Mouse (Mus musculus) neural tube, embryonic 15.5 days (tissue): Measurements from ENCODE around the gene Mfsd6. TPM values are rescaled to one million over a fixed set of nuclear protein-coding genes. Genes with fewer than 3 reads are reported as not detected.
"Not testable (repeated sequence)": the region's sequence is repeated elsewhere in the genome, so short reads cannot be mapped to it uniquely, and the experiment has no call there.

Experiments
- ATAC-seq: fragments of 200-750 bp; cut with Nextera tagmentation; 2 replicates; pipeline ENCODE4 v1.8.0; 2017; ENCODE audit warnings: mild to moderate bottlenecking, moderate TSS enrichment, moderate library complexity; ENCODE audit not compliant: low FRiP score
- H3K27ac ChIP-seq: fragments of 300-500 bp; sonication (generic); replicated peaks from 2 replicates; pipeline ENCODE4 v1.5.1; 2015; ENCODE audit warnings: mild to moderate bottlenecking, inconsistent platforms
- H3K27me3 ChIP-seq: fragments of 300-500 bp; sonication (generic); replicated peaks from 2 replicates; pipeline ENCODE4 v1.6.1; 2015; ENCODE audit warnings: inconsistent platforms
- H3K36me3 ChIP-seq: fragments of 300-500 bp; sonication (generic); 2 replicates; pipeline ENCODE4 v1.6.1; 2015; ENCODE audit warnings: inconsistent platforms
- H3K4me1 ChIP-seq: fragments of 300-500 bp; sonication (generic); 2 replicates; pipeline ENCODE4 v1.6.1; 2015; ENCODE audit warnings: inconsistent platforms
- H3K4me2 ChIP-seq: fragments of 300-500 bp; sonication (generic); 2 replicates; pipeline ENCODE4 v1.6.1; 2015; ENCODE audit warnings: inconsistent platforms, mild to moderate bottlenecking, moderate library complexity
- H3K4me3 ChIP-seq: fragments of 300-500 bp; sonication (generic); replicated peaks from 2 replicates; pipeline ENCODE4 v1.5.1; 2015; ENCODE audit warnings: mild to moderate bottlenecking, inconsistent platforms
- H3K9ac ChIP-seq: fragments of 300-500 bp; sonication (generic); replicated peaks from 2 replicates; pipeline ENCODE4 v1.6.1; 2015; ENCODE audit warnings: mild to moderate bottlenecking, inconsistent platforms
- H3K9me3 ChIP-seq: fragments of 300-500 bp; sonication (generic); replicated peaks from 2 replicates; pipeline ENCODE4 v1.6.1; 2016; ENCODE audit warnings: inconsistent platforms
- WGBS: fragments of 180-500 bp; shearing (Covaris S2); methylation state at CpG from one replicate; pipeline ENCODE4 v1.1.7; 2015; ENCODE audit warnings: mixed read lengths; 5-methylcytosine and 5-hydroxymethylcytosine counted together
- polyA plus RNA-seq: library from polyadenylated mRNA; unstranded; fragments of >200 nt; fragmentation: Nextera tagmentation; extraction: Ambion mirVana; gene quantifications from 2 replicates; pipeline ENCODE4 v1.2.1, GENCODE M21; 2015

Gene Mfsd6
- polyA plus RNA-seq, 1 experiment from 2014 or later, result 11.7 TPM

DNA sequence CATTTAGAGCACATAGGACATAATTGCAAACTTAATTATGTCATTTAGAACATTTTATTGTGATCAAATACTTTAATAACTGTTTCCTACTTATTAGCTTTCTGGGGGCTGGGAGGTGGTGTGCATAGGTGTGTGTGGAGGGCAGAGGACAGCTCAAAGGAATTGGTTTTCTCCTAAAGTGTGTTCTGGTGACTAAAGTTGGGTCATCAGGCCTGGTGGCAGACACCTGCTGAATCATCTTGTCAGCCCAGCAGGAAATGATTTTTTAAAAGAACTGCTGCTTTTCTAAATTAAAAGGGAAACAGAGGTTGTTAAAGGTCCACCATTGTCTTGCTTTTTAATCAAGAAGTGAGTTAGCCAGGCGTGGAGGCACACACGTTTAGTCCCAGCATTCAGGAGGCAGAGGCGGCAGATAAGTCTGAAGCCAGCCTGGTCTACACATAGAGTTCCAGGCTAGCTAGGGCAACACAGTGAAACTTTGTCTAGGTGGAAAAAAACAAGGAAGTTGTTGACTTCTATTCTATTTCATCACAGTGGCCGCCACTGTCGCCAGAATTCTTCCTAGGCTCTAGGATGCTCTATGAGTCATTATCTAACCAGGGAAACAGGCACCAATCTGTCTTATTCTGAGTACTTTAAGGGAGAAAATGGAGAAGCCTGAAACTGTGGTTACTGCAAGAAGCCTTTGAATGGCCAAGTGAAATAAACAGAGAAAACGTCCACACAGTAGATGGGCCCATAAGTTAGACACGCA is 24.3 kb downstream of the Mfsd6 start:
- 85% methylated on average over 7 of the region's 7 CpGs for WGBS
- Histone ChIP-seq H3K4me3 (no peak overlapping the region), H3K9me3 (no peaks in the 10 kb centered on the region)

DNA sequence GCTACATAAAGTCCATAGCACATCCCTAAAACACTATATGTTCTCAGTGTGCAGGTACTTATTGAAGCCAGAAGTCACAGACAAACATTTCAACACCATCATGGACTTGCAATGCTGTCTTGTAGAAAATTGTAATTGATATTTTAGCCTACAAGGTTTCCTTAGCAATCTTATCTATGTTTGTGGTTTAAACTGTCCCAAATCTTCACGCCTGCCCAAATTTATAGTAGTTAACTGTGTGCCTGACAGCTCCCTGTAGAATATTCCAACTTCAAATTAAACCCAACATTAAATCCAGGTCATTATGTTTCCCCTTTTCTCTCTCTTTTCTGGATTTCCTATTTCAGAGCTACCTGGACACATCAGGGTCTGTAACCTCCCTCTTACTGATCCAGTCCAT is 25.3 kb downstream of the Mfsd6 start:
- Histone ChIP-seq H3K36me3 (no peaks in the 10 kb centered on the region), H3K4me3 (no peak overlapping the region), H3K9ac (no peak overlapping the region), H3K27me3 (no peaks in the 10 kb centered on the region), H3K9me3 (no peaks in the 10 kb centered on the region), H3K4me2 (no peak overlapping the region), H3K4me1 (no peaks in the 10 kb centered on the region), H3K27ac (no peak overlapping the region)
- no peak for ATAC-seq
- WGBS, result 74% methylated on average over 1 of the region's 1 CpGs

More for the DNA sequence above, 24.3 kb downstream of the Mfsd6 start:
- H3K27ac ChIP-seq, result no peak overlapping the region
- H3K4me1 ChIP-seq, result no peaks in the 10 kb centered on the region
- H3K36me3 ChIP-seq, result no peaks in the 10 kb centered on the region
- no peak overlapping the region for H3K4me2 ChIP-seq
- no peak for ATAC-seq
- no peak overlapping the region for H3K9ac ChIP-seq
- H3K27me3 ChIP-seq, result no peaks in the 10 kb centered on the region

DNA sequence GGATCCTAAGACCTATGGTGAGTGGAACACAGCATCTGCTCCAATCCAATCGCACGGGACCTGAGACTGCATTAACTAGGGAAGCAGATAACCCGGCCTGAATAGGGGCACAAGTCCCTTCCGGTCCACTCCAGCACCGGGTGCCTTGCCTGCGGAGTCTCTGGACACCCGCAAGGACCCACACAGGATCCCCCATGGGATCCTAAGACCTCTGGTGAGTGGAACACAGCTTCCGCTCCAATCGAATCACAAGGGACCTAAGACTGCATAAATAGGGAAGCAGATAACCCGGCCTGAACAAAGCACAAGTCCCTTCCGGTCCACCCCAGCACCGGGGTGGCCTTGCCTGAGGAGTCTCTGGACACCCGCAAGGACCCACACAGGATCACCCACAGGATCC is 32.8 kb downstream of the Mfsd6 start:
- not testable (repeated sequence) for H3K4me2 ChIP-seq, H3K9me3 ChIP-seq, H3K27me3 ChIP-seq, H3K36me3 ChIP-seq, H3K4me3 ChIP-seq, H3K27ac ChIP-seq, H3K4me1 ChIP-seq, H3K9ac ChIP-seq, ATAC-seq
- WGBS, result 92% methylated on average over 13 of the region's 13 CpGs

DNA sequence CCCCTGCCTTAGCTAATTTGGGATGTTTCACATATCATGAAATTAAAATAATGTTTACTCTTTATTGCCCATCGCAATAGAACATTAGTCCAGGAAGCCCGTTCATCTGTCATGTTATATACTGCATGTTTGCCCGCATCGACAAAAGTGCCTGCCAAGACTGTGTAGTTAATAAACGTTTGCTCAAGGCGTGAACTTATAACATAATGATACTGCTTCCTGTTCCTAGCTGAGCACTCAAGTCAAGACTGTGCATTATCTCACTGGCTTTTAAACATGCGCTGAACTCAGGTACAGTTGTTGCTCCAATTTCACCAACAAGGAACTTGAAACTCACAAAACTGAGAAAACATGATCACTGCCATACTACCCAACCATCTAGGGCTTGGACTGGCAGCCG is 39.6 kb downstream of the Mfsd6 start:
- Histone ChIP-seq H3K4me3 (no peak overlapping the region), H3K9me3 (no peaks in the 10 kb centered on the region), H3K4me2 (no peak overlapping the region), H3K27ac (no peak overlapping the region), H3K27me3 (no peaks in the 10 kb centered on the region), H3K36me3 (no peaks in the 10 kb centered on the region), H3K9ac (no peak overlapping the region), H3K4me1 (no peaks in the 10 kb centered on the region)
- no peak for ATAC-seq
- 81% methylated on average over 8 of the region's 8 CpGs for WGBS

DNA sequence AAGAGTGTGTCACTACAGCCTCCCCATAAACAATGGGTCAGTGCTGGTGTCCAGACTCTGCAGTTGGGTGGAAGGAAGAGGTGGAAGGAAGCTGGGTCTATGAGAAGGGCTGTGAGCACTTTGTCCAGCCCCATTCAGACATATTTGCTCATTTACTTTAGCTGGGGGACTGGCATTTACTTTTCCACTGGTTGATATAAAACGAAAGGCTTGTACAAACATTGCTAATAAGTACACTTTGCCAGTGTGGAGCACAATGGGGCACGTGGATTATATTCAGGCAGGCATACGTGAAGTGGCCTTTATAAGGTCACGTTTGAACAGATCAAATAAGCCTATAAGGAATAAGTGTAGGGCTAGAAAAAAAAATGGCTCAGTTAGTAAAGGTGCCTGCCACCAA is 43.7 kb downstream of the Mfsd6 start:
- no peaks in the 10 kb centered on the region for H3K4me1 ChIP-seq
- no peak overlapping the region for H3K9ac ChIP-seq
- ATAC-seq, result no peak
- 75% methylated on average over 4 of the region's 4 CpGs for WGBS
- H3K27ac ChIP-seq, result no peak overlapping the region
- no peak overlapping the region for H3K4me3 ChIP-seq
- no peaks in the 10 kb centered on the region for H3K9me3 ChIP-seq
- H3K4me2 ChIP-seq, result no peak overlapping the region
- H3K36me3 ChIP-seq, result no peaks in the 10 kb centered on the region
- H3K27me3 ChIP-seq, result no peaks in the 10 kb centered on the region

DNA sequence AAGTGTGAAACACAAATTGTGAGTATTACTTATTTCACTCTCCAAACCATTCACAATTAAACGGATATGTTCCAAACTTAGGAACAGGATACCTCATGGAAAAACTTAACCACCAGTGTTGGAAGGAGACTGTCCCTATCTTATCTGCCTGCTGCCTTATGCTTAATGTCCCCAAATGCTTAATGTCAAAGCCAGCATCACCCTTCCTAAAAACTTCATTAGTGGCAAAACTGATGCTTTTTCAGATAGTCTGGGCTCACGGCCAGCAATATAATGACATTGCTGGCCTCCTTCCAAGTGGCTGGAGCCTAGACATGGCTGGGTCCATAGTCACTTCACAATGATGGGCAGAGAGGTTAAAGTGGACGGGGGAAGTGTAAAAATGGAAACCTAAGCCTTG is 50.6 kb downstream of the Mfsd6 start:
- ATAC-seq, result no peak
- Histone ChIP-seq H3K4me3 (no peak overlapping the region), H3K9me3 (no peaks in the 10 kb centered on the region), H3K4me2 (no peak overlapping the region), H3K9ac (no peak overlapping the region), H3K4me1 (0 out of 2 replicates have a peak, but pooled peaks cover 3% of the 10 kb centered on the region), H3K36me3 (no peaks in the 10 kb centered on the region), H3K27me3 (no peaks in the 10 kb centered on the region), H3K27ac (no peak overlapping the region)
- 63% methylated on average over 3 of the region's 3 CpGs for WGBS

DNA sequence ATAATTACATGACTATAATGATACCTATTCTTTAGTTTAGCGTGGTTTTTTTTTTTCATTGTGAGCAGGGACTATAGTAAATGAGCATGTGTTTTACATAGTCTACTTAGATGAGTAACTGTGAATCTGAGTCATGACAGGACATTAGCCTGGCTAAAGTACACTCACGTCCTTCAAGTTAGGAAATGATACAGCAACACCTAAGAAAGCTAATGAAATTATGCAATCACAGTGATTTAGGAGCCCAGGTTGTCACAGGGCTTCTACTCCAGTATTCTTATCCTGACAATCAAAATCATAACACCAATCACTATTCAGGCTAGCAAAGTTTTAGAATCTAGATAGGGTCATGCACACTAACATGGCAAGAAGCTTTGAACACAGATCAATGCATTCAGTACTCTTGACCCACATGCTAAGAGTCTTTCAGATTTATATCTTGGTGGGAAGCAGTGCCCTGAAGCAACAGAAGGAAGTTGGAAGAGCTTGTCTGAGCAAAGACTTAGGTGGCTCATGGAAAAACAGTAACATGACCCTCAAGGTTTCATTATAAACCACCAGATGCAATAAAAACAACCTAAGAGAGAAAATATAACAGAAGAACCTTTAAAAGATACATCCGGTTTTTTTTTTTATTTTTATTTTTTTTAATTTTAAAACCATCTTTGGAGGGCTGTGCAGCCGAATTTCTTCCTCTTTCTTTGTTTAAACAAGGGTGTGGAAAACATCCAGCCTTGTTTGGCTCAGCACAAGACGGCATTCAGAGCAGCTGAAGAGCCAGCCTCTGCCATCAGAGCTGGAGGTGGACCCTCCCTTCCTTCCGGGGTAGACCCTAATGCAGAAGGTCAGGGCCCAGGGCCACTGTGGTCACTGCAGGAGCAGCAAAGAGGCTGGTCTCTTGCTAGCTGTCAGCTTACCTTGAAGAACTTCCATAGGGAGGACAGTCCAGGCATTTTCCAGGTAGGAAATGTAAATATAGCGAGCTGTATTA is 51.4 kb downstream of the Mfsd6 start:
- Histone ChIP-seq H3K9ac (no peak overlapping the region), H3K4me3 (no peak overlapping the region), H3K27ac (no peak overlapping the region), H3K27me3 (no peaks in the 10 kb centered on the region), H3K9me3 (no peaks in the 10 kb centered on the region), H3K4me2 (no peak overlapping the region), H3K36me3 (no peaks in the 10 kb centered on the region), H3K4me1 (0 out of 2 replicates have a peak, but pooled peaks cover 3% of the 10 kb centered on the region)
- ATAC-seq, result no peak
- 81% methylated on average over 7 of the region's 7 CpGs for whole genome bisulfite sequencing

DNA sequence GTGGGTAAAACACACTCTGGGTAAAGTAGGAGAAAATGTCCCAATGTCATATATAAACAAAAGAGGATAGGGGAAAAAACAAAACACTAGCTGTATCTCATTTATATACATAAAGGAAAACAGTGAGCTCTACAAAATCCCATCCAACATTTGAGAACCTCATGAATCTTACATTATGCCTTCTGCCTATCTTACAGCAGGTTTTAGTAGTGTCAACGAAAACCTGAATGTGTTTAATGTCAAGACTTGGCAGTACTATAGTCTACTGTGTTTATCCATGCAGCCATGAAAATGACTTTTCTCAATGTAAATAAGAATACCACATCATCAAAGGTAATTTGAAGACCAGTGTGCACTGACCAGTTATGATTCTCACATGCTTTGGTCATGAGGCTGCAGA is 57.3 kb downstream of the Mfsd6 start:
- Histone ChIP-seq H3K9ac (no peak overlapping the region), H3K4me2 (no peak overlapping the region), H3K4me3 (no peak overlapping the region), H3K36me3 (no peaks in the 10 kb centered on the region), H3K27ac (no peak overlapping the region), H3K27me3 (no peaks in the 10 kb centered on the region), H3K9me3 (no peaks in the 10 kb centered on the region), H3K4me1 (no peaks in the 10 kb centered on the region)
- WGBS, result 89% methylated on average over 1 of the region's 1 CpGs
- ATAC-seq, result no peak

DNA sequence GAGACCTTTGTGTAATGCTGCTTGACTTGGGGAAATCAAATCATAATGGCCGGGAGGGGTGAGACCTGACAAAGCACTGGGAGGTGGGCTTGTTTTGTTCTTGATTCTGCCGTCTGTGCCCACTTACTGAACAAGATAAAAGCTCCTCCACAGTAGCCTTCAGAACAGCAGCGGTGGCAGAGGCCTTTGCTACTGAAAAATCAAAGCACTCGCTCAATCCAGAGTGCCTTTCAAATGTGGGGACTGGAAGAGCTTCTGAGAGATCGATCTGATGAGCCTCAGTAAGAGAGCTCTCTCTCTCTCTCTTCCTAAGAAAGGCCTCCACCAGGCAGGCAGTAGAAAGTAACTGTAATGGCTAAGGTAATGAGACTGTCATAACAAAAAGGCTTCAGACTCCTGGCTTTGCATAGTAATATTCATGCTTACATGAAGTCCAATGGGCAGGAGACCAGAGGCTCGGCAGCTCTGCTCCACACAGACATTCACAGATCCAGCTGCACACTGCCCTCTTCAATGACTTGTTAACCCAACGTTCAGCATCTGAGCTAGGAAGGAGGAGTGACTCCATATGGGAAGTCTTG is 58.4 kb downstream of the Mfsd6 start:
- no peaks in the 10 kb centered on the region for H3K27me3 ChIP-seq
- no peak overlapping the region for H3K4me3 ChIP-seq
- 46% methylated on average over 7 of the region's 7 CpGs for WGBS
- no peaks in the 10 kb centered on the region for H3K9me3 ChIP-seq
- H3K27ac ChIP-seq, result no peak overlapping the region
- no peak overlapping the region for H3K4me2 ChIP-seq
- no peaks in the 10 kb centered on the region for H3K36me3 ChIP-seq
- ATAC-seq, result no peak
- no peaks in the 10 kb centered on the region for H3K4me1 ChIP-seq
- no peak overlapping the region for H3K9ac ChIP-seq

DNA sequence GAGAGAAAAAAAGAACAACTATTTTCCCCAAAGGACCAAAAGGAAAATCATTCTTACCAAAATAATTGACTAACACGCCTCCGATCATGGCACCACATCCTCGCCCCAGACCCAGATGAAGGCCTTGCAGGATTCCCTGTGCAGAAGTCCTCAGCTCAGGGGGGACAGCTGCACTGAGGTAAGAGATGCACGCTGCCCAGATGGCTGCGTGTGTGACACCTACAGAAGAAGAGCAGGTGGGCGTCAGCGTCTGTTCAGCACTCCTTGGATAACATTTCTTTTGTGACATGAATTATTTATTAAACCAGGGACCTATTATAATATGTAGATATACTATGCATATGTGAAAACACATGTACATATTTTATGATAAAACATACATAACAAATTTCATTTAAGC is 64.0 kb downstream of the Mfsd6 start:
- H3K9me3 ChIP-seq, result no peaks in the 10 kb centered on the region
- ATAC-seq, result no peak

DNA sequence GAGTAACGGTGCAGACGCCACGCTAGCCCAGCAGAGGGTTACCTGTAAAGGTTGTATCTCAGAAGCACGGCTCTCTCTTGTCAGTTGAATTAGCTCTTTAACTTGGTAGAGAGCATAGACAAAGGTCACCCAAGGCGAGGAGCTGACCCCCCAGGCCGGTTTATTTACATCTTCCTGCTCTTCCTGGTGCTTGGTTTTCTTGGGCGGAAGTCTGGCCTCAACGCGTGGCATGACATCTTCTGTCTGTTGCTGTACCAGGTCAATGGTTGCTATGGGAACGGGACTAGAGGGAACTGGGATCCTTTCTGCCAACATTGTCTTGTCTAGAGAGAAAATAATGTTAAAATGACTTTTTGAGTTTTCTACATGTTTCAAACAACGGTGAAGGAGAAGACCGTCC is 66.5 kb downstream of the Mfsd6 start:
- H3K9me3 ChIP-seq, result no peaks in the 10 kb centered on the region
- H3K4me3 ChIP-seq, result no peak overlapping the region
- no peak overlapping the region for H3K4me2 ChIP-seq

More for the DNA sequence above, 64.0 kb downstream of the Mfsd6 start:
- WGBS, result 86% methylated on average over 7 of the region's 7 CpGs
- Histone ChIP-seq H3K4me2 (no peak overlapping the region), H3K36me3 (peaks cover 13% of the 10 kb centered on the region), H3K27ac (no peak overlapping the region), H3K4me1 (no peaks in the 10 kb centered on the region), H3K27me3 (no peaks in the 10 kb centered on the region), H3K4me3 (no peak overlapping the region), H3K9ac (no peak overlapping the region)

More for the DNA sequence above, 66.5 kb downstream of the Mfsd6 start:
- H3K9ac ChIP-seq, result no peak overlapping the region
- H3K36me3 ChIP-seq, result peaks cover 22% of the 10 kb centered on the region
- no peak for ATAC-seq
- no peak overlapping the region for H3K27ac ChIP-seq
- 82% methylated on average over 12 of the region's 12 CpGs for WGBS
- H3K4me1 ChIP-seq, result no peaks in the 10 kb centered on the region
- no peaks in the 10 kb centered on the region for H3K27me3 ChIP-seq
